Mouse (Mus musculus): ENCODE data around the gene Mgam. TPM values are rescaled to one million over a fixed set of nuclear protein-coding genes. Genes with fewer than 3 reads are reported as not detected.
A peak's percentile ranks its signal among the peaks of the same experiment; 100 is the strongest.
"Not testable (repeated sequence)": the region's sequence is repeated elsewhere in the genome, so short reads cannot be mapped to it uniquely, and the experiment has no call there.

The Mgam gene
- polyA plus RNA-seq, 1 experiment = 362 TPM

DNA sequence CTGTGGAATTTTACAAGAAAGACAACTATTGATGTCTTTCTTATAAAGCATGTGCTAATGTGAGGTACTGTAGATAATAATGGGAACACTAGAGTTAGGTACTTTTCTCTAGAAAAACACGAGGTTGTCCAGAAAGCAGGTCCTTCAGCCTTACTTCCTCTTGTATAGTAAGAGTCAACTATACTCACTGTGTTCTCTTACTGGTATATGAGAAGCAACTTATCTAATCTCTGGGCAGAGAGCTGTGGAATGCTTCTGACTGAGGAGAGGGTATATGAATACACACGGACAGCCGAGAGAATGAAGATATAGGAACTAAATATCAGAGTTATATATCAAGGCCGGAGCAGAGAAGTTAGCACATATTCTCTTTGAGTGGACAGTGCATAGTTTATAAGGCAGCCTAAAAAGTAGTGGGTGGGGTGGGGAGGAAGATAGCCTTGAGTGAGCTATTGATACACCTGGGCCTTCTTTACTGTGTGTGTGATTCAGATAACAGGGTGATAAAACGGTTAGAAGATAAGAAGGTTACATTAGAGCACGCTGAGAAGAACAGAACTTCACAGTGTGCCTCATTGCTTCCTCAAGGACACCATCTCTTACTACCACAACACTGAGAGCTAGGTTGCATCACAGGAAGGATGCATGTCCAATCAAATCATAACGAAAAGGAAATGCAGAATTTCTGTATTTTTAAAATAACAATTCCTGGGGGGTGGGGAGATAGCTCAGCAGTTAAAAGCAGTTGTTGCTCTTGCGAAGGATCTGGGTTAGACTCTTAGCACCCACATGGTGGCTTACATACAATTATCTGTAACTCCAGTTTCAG, 12.3 kb downstream of the Mgam start:
- H3K27me3 ChIP-seq (ENCODE audit: control insufficient read depth, insufficient read depth, low read length) = no peaks in the 10 kb centered on the region
- H3K4me1 ChIP-seq (ENCODE audit: control insufficient read depth, insufficient read depth, insufficient read length, low read length) = peaks cover 11% of the 10 kb centered on the region; the same call in 1 of the 2 replicates
- H3K36me3 ChIP-seq (ENCODE audit: control insufficient read depth, insufficient read depth, low read length) = peaks cover 40% of the 10 kb centered on the region
- H3K4me3 ChIP-seq (ENCODE audit: low read depth, low read length) = no peak overlapping the region
- WGBS = 24% methylated on average over 8 of the region's 8 CpGs
- no peak for TF ChIP-seq CTCF (IDR thresholded peaks at IDR 0.05; ENCODE audit: extremely low read depth, insufficient read length, insufficient replicate concordance, low read depth, low read length)
- TF ChIP-seq POLR2A (IDR thresholded peaks at IDR 0.05; ENCODE audit: low read depth, low read length) = no peak
- H3K27ac ChIP-seq (ENCODE audit: insufficient read depth, low read depth, low read length) = peak overlapping the region; percentile 84

DNA sequence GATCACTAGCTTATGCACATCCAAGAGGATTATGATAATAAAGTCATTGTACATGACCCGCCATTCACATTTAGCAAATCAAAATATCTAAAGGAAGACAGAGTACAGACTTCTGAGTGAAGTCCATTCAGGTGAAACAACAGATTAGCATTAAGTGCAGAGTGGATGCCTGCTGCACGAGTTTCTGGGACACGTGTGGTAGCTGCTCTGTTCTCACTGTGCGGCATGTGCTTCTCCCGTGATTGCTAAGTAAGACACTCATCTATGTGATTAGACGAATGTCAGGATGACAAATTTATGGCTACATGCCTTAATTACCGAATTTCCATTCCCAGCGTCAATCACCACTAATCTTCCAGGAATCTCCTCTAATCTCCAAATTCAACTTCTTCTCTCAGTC, 17.1 kb downstream of the Mgam start:
- TF ChIP-seq POLR2A (IDR thresholded peaks at IDR 0.05; ENCODE audit: low read depth, low read length) (no peak), CTCF (IDR thresholded peaks at IDR 0.05; ENCODE audit: extremely low read depth, insufficient read length, insufficient replicate concordance, low read depth, low read length) (no peak)
- Histone ChIP-seq H3K4me1 (ENCODE audit: control insufficient read depth, insufficient read depth, insufficient read length, low read length) (peaks cover 9% of the 10 kb centered on the region; the same call in 1 of the 2 replicates), H3K4me3 (ENCODE audit: low read depth, low read length) (no peak overlapping the region), H3K36me3 (ENCODE audit: control insufficient read depth, insufficient read depth, low read length) (peaks cover 57% of the 10 kb centered on the region), H3K27ac (ENCODE audit: insufficient read depth, low read depth, low read length) (no peak overlapping the region), H3K27me3 (ENCODE audit: control insufficient read depth, insufficient read depth, low read length) (no peaks in the 10 kb centered on the region)
- 33% methylated on average over 8 of the region's 8 CpGs for WGBS

DNA sequence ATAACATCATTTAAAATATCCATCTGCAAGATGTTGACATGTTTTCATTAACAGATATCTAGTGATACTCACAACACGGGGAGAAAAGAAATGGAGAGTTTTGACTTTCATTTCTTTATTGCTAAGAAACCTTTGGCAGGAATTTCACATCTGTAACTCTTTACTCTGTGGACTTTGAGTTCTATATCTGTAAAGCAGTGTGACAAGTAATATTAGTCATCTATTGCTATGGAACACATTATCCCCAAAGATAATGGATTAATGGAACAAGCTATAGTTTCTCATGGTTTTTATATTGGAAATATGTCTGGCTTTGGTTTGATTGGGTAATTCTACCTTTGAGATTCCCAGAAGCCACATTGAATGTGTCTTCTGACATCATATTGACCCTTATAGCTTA, 22.3 kb downstream of the Mgam start:
- Histone ChIP-seq H3K4me1 (ENCODE audit: control insufficient read depth, insufficient read depth, insufficient read length, low read length) (peaks cover 2% of the 10 kb centered on the region; the same call in 1 of the 2 replicates), H3K27ac (ENCODE audit: insufficient read depth, low read depth, low read length) (peak overlapping the region; percentile 55; the same call in 1 of the 2 replicates), H3K4me3 (ENCODE audit: low read depth, low read length) (no peak overlapping the region), H3K36me3 (ENCODE audit: control insufficient read depth, insufficient read depth, low read length) (peaks cover 63% of the 10 kb centered on the region), H3K27me3 (ENCODE audit: control insufficient read depth, insufficient read depth, low read length) (no peaks in the 10 kb centered on the region)
- 34% methylated on average over 1 of the region's 1 CpGs for WGBS
- no peak for TF ChIP-seq CTCF (IDR thresholded peaks at IDR 0.05; ENCODE audit: extremely low read depth, insufficient read length, insufficient replicate concordance, low read depth, low read length)
- TF ChIP-seq POLR2A (IDR thresholded peaks at IDR 0.05; ENCODE audit: low read depth, low read length) = no peak

DNA sequence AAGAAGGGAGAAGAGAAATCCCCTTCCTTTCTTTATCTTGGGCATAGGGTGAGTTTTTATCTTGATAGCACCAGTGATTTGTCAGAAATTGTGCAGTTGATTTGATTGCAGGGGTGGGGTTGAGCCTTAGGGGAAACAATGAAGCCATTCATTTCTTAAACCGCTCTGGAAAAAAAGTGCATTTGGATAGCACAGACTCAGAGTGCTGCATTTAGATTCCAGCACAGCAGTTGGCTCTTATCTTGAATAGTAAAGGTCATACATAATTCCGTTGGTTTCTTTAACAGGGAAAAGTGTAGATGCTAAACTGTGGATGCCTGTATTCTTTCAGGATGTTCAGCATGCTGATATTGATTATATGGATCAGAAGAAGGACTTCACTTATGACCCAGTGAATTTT, 32.3 kb downstream of the Mgam start:
- no peaks in the 10 kb centered on the region for H3K27me3 ChIP-seq (ENCODE audit: control insufficient read depth, insufficient read depth, low read length)
- WGBS = 23% methylated on average over 2 of the region's 2 CpGs
- no peak for TF ChIP-seq POLR2A (IDR thresholded peaks at IDR 0.05; ENCODE audit: low read depth, low read length)
- no peak for TF ChIP-seq CTCF (IDR thresholded peaks at IDR 0.05; ENCODE audit: extremely low read depth, insufficient read length, insufficient replicate concordance, low read depth, low read length)

DNA sequence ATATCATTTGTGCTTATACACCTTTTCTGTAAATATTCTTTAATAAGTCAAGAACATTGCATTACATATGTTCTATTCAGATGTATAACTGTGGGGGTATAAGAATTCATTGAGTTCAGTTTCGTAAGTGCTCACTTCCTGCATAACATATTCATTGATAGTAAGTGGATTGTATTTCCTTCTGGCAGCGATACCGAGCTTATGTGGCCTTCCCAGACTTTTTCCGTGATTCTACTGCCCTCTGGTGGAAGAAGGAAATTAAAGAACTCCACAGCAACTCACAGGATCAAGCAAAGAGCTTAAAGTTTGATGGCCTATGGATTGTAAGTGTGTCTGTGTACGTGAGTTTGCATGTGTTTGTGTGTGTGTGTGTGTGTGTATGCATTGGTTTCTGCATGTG, 60.5 kb downstream of the Mgam start:
- Histone ChIP-seq H3K27ac (ENCODE audit: insufficient read depth, low read depth, low read length) (no peak overlapping the region), H3K36me3 (ENCODE audit: control insufficient read depth, insufficient read depth, low read length) (peaks cover 66% of the 10 kb centered on the region), H3K4me3 (ENCODE audit: low read depth, low read length) (no peak overlapping the region), H3K27me3 (ENCODE audit: control insufficient read depth, insufficient read depth, low read length) (no peaks in the 10 kb centered on the region), H3K4me1 (ENCODE audit: control insufficient read depth, insufficient read depth, insufficient read length, low read length) (no peaks in the 10 kb centered on the region)
- no peak for TF ChIP-seq POLR2A (IDR thresholded peaks at IDR 0.05; ENCODE audit: low read depth, low read length)
- TF ChIP-seq CTCF (IDR thresholded peaks at IDR 0.05; ENCODE audit: extremely low read depth, insufficient read length, insufficient replicate concordance, low read depth, low read length) = no peak
- WGBS = 8% methylated on average over 5 of the region's 5 CpGs

More for the DNA sequence above, 32.3 kb downstream of the Mgam start:
- Histone ChIP-seq H3K4me1 (ENCODE audit: control insufficient read depth, insufficient read depth, insufficient read length, low read length) (no peaks in the 10 kb centered on the region), H3K36me3 (ENCODE audit: control insufficient read depth, insufficient read depth, low read length) (peaks cover 64% of the 10 kb centered on the region), H3K4me3 (ENCODE audit: low read depth, low read length) (no peak overlapping the region), H3K27ac (ENCODE audit: insufficient read depth, low read depth, low read length) (no peak overlapping the region)

DNA sequence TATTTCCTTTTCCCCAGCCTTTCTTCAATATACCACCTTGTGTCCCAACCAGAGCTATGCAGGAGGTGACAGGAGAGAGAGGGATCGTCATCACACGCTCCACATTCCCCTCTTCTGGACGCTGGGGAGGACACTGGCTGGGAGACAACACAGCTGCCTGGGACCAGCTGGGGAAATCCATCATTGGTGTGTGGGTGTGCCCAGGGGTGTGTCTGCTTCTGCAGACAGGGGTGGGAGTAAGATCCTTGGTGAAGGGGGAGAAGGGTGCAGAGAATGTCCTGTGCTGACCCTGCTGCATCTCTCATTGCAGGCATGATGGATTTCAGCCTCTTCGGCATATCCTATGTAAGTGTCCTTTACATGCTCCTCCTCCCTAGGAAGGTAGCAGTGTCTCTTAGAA, 63.4 kb downstream of the Mgam start:
- not testable (repeated sequence) for H3K27me3 ChIP-seq (ENCODE audit: control insufficient read depth, insufficient read depth, low read length); H3K27ac ChIP-seq (ENCODE audit: insufficient read depth, low read depth, low read length); H3K4me1 ChIP-seq (ENCODE audit: control insufficient read depth, insufficient read depth, insufficient read length, low read length); H3K4me3 ChIP-seq (ENCODE audit: low read depth, low read length)
- 68% methylated on average over 4 of the region's 4 CpGs for WGBS
- peaks cover 66% of the 10 kb centered on the region for H3K36me3 ChIP-seq (ENCODE audit: control insufficient read depth, insufficient read depth, low read length)

DNA sequence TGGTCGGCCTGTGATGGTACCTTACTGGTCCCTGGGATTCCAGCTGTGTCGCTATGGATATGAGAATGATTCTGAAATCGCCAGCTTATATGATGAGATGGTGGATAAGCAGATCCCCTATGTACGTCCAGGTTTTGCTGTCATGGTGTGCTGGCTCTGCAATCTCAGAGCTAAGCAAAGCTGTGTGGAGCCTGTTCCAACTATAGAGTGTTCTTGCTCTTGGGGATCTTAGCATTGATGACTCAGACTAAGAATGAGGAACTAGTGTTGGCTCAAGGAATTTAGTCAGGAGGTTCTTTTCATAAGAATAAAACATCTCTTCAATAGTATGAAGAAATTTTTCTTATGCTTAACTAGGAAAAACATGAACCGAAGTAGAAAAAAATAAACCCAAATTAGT, 84.9 kb downstream of the Mgam start:
- H3K36me3 ChIP-seq (ENCODE audit: control insufficient read depth, insufficient read depth, low read length) = peaks cover 49% of the 10 kb centered on the region
- 90% methylated on average over 5 of the region's 5 CpGs for WGBS
- not testable (repeated sequence) for H3K27me3 ChIP-seq (ENCODE audit: control insufficient read depth, insufficient read depth, low read length); H3K4me3 ChIP-seq (ENCODE audit: low read depth, low read length); H3K4me1 ChIP-seq (ENCODE audit: control insufficient read depth, insufficient read depth, insufficient read length, low read length); H3K27ac ChIP-seq (ENCODE audit: insufficient read depth, low read depth, low read length)

Measured in small intestine, adult 2 months (tissue).